Mouse (Mus musculus) embryonic fibroblast, embryonic 13.5 days (primary cell): ENCODE measurements at regions not wholly inside any gene's neighbourhood (a gene's known extent, or its start where the extent isn't known, plus 50 kb on each side); places are given as distances from the start of the nearest gene placed in this dataset.

Experiments used
- CTCF ChIP-seq: IDR thresholded peaks from 2 replicates; pipeline ENCODE4 v1.5.1; 2011; ENCODE audit warnings: mild to moderate bottlenecking, control low read depth, low read length, moderate library complexity, borderline replicate concordance; ENCODE audit not compliant: insufficient read depth
- POLR2A ChIP-seq: IDR thresholded peaks from 2 replicates; pipeline ENCODE4 v1.6.1; 2011; ENCODE audit warnings: low read depth, mild to moderate bottlenecking, control low read depth, low read length, moderate library complexity

DNA sequence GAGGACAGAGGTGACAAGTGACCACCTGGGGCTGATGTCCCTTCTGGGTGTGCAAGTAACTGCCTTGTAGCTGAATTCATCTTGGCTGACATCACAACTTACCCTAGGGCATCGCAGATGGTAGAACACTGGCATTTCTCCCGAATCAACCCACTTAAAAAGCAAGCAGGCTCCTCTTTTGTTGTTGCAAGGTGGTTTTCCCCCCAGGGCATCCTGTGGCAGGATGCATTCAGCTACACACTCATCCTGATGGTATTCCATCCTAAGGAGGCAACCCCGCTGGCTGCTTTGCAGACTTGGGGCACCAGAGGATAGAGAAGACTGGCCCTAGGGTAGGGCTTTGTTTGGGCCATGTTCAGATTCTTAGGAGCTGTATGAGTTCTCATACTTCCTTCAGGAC is 97.6 kb upstream of the Sel1l start:
- TF ChIP-seq CTCF, result no peak
- no peak for TF ChIP-seq POLR2A
